Mouse (Mus musculus): ENCODE measurements around the gene Sumo1. TPM values are rescaled to one million over a fixed set of nuclear protein-coding genes. Genes with fewer than 3 reads are reported as not detected.

The Sumo1 gene
- polyA plus RNA-seq, 1 experiment from 2014 or later = 307 TPM

DNA sequence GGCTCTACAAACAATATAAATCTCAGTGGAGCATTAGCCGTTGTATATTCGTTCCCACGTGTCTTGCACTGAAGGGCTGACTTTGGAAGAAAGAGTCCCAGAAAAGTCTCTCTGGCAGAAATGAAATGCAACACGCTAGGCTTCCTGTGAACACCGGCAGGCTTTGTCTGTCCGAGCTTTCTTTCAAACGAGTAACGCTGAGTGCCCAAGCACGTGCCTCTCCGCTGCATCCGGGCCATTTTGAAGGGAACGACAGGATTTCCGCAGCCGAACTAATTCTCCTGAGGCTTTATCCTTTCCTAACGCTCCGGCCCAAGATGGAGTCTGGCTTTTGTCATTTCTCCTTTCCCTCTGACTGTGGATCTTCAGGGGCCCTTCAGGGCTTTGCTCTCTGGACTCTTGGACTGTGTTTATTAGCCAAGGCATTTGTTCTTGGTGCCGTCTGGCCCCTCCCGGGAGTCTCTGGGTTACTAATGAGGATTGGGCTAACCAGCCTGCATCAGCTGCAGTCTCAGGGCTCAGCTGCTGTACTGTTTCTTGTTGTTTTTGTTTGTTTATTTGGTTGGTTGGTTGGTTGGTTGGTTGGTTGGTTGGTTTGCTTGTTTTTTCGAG lies 130.0 kb downstream of the Sumo1 start:
- H3K27ac ChIP-seq (ENCODE audit: low read depth, low read length) = no peak overlapping the region
- whole genome bisulfite sequencing = 58% methylated on average over 19 of the region's 19 CpGs
- H3K9me3 ChIP-seq (ENCODE audit: control insufficient read depth, low read length) = no peaks in the 10 kb centered on the region
- ATAC-seq = no peak
- no peaks in the 10 kb centered on the region for H3K27me3 ChIP-seq (replicated peaks; ENCODE audit: control insufficient read depth, insufficient read depth, low read length)
- no peak overlapping the region for H3K4me3 ChIP-seq (ENCODE audit: low read length)
- no peaks in the 10 kb centered on the region for H3K36me3 ChIP-seq (ENCODE audit: control insufficient read depth, insufficient read depth, low read length)
- H3K9ac ChIP-seq (ENCODE audit: low read depth, low read length) = no peak overlapping the region
- no peak overlapping the region for H3K4me2 ChIP-seq (ENCODE audit: low read length)
- no peaks in the 10 kb centered on the region for H3K4me1 ChIP-seq (ENCODE audit: control insufficient read depth, insufficient read depth, low read depth, low read length)

DNA sequence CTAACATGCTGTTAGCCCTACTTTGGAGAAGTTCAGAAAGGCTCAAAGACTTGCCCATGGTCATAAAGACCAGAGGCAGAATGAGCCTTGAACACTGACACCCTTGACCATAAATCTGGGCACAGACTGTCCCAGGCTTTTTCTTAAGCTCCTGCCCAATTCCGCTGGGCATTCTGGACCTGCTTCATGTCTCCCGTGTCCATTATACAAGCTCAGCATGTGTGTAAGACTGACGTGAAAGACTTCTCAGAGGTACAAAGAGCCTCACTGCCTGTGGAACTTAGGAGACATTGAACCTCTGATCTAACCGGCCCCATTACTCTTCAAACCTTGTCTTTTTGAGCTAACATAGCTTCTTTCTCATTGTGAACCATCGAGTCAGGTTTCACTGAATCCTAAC lies 132.3 kb downstream of the Sumo1 start:
- Histone ChIP-seq H3K9ac (ENCODE audit: low read depth, low read length) (no peak overlapping the region), H3K27me3 (replicated peaks; ENCODE audit: control insufficient read depth, insufficient read depth, low read length) (no peaks in the 10 kb centered on the region), H3K4me2 (ENCODE audit: low read length) (no peak overlapping the region), H3K9me3 (ENCODE audit: control insufficient read depth, low read length) (no peaks in the 10 kb centered on the region), H3K4me1 (ENCODE audit: control insufficient read depth, insufficient read depth, low read depth, low read length) (peaks cover 5% of the 10 kb centered on the region; the same call in 1 of the 2 replicates), H3K27ac (ENCODE audit: low read depth, low read length) (no peak overlapping the region), H3K36me3 (ENCODE audit: control insufficient read depth, insufficient read depth, low read length) (no peaks in the 10 kb centered on the region), H3K4me3 (ENCODE audit: low read length) (no peak overlapping the region)
- ATAC-seq = no peak
- WGBS = 77% methylated on average over 5 of the region's 5 CpGs

Other genes with a start within 250 kb of the Sumo1 start
- gene Fzd7, start 188.4 kb downstream of the Sumo1 start, polyA plus RNA-seq (2015; fragmentation: Nextera tagmentation; extraction: Ambion mirVana) = 1.9 and 2.7 TPM in 2 replicates
- 11.3 and 11.5 TPM in 2 replicates for gene Gm973, start 154.6 kb downstream of the Sumo1 start, polyA plus RNA-seq (2015; fragmentation: Nextera tagmentation; extraction: Ambion mirVana)
- gene Nop58, start 14.1 kb upstream of the Sumo1 start, polyA plus RNA-seq (2015; fragmentation: Nextera tagmentation; extraction: Ambion mirVana) = 134 and 137 TPM in 2 replicates
- 9.6 and 10.1 TPM in 2 replicates for gene Bmpr2, start 92.6 kb upstream of the Sumo1 start, polyA plus RNA-seq (2015; fragmentation: Nextera tagmentation; extraction: Ambion mirVana)
- gene Fam117b, start 242.2 kb upstream of the Sumo1 start, polyA plus RNA-seq (2015; fragmentation: Nextera tagmentation; extraction: Ambion mirVana) = 24.0 and 31.6 TPM in 2 replicates